Mouse (Mus musculus) heart, adult 9 months (tissue): ENCODE results near the gene Ruvbl2.

Source experiments
- DNase-seq, 2 experiments: peaks; one replicate each; pipeline ENCODE4 v3.0.0; 2022; ENCODE audit warnings: low spot score in 2 of 2

Gene Ruvbl2

DNA sequence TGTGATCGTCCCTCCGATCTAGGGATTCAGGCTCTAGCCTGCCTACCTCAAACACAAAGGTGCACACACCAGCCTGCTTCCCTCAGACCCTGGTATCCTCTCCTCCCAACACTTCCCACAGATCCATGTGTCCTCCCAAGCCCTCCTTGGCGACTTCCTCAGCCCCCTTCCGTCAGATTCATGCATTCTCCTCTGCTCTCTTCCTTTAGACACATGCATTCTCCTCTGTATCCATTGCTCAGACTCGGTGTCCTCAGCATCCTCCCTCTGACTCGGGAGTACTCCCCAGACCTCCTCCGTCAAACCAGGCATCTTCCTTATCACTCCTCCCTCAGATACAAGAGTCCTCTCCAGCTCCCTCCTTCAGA, 4.1 kb downstream of the Ruvbl2 start:
- DNase-seq = no peak

DNA sequence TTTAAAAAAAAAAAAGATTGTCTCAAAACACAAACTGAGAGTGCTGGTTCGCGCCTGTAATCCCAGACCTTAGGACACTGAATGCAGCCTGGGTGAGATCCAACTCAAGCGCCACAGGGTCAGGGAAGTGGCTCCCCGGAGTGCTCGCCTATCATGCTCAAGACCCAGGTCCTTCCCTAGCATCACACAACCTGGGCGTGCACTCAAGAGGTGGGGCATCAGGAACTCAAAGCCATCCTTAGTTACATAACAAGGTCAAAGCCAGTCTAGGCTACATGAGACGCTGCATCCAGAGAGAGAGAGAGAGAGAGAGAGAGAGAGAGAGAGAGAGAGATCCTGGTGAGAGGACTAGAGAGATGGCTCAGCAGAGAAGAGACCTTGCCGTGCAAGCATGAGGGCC, 11.3 kb downstream of the Ruvbl2 start:
- DNase-seq = no peak

DNA sequence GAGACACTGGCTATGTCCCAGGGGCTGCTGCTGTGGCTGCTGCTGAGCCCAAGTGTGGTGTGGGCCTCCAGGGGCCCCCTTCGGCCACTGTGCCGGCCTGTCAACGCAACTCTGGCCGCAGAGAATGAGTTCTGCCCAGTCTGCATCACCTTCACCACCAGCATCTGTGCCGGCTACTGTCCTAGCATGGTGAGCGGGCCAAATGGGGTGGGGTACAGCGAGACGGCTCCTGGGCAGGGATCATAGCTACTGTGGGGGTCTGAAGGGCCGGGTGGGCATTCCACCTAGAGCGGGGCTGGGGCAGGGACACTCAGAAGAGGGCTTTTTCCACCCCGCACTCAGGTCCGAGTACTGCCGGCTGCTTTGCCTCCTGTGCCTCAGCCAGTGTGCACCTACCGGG, 16.7 kb downstream of the Ruvbl2 start:
- DNase-seq = no peak

DNA sequence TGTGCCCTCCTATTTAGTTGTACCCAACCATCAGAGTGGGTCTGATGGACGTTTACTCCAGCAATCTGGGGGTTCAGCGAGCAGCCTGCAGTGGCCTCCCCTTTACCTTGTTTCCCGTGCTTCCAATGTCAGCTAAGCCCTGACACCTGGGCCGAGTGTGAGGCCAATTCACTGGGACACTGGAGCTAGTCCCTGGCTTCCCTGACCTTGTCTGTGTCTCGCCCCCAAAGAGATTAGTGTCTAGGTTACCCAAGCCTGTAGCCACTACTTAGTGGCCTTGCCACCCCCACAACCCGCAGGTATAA, 17.3 kb downstream of the Ruvbl2 start, which contains the start of gene Lhb:
Gene Lhb, plus strand, starts transcription at position 206 of the 305 bp plus-strand sequence.
- DNase-seq = no peak

DNA sequence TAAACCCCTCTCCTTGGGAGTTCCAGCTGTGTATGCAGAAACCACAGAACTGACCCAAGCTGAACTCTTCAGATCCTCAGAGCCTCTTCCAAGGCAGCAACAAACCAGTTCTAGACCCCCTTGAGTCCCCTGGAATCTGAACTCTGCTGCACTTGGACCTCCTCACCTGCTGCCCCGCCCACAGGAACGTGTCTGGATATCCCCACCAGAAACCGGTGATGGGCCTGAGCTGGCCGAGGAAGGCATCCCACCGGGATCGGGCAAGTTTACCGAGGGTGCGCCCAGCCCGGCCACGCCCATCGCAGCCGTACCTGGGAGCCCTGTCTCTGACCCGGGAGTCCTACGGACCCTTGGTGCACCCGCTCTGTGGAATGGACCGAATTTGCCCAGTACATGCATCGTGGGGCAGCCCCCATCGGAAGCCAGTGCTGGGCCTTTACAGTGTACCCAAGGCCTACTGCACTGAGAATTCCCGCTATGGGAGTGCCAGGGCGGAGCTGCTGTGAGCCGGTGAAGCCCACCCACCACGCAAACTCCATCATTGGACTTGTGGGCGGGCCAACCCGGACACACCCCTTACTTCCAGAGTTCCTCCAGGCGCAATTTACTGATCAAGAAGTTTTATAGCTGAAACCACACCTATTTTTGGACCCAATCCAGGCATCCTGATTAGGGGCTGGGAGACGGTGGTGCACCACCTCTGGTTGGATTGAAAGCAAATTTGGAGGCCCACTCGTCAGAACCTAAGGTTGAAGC, 17.9 kb downstream of the Ruvbl2 start:
- DNase-seq = no peak

DNA sequence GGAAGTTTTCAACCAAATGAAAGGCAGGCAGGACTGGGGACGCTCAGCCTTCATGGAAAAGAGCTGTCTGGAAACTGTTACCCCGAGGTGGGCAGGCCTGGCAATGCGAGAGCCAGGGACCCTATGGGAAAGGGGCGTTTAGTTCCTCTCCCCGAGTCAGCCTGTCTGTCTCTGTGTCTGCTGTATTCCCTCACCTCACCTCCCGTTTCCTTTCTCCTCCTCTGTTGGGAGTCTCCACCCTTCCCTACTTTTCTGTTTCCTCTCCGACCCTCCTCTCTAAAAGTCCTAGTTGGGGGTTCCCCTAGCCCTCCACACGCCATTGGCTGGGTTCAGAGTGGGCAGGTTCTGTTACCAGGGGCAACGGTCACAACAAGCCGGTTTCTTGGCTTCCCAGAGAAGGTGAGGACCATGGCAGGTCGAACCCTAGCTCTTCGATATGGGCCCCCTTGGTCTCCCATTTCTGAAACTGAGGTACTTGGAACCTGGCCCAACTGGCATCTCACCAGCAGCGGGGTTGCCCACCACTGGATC, 19.9 kb downstream of the Ruvbl2 start:
- no peak for DNase-seq

DNA sequence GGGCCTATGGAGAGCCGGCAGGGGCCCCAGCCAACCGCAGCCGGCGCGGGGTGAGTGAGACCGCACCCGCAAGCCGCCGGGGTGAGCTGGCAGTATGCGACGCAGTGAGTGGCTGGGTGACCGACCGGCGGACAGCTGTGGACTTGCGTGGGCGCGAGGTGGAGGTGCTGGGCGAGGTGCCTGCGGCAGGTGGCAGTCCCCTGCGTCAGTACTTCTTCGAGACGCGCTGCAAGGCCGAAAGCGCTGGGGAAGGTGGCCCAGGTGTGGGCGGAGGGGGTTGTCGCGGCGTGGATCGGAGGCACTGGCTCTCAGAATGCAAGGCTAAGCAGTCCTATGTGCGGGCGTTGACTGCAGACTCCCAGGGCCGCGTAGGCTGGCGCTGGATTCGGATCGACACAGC, 22.3 kb downstream of the Ruvbl2 start:
- no peak for DNase-seq

DNA sequence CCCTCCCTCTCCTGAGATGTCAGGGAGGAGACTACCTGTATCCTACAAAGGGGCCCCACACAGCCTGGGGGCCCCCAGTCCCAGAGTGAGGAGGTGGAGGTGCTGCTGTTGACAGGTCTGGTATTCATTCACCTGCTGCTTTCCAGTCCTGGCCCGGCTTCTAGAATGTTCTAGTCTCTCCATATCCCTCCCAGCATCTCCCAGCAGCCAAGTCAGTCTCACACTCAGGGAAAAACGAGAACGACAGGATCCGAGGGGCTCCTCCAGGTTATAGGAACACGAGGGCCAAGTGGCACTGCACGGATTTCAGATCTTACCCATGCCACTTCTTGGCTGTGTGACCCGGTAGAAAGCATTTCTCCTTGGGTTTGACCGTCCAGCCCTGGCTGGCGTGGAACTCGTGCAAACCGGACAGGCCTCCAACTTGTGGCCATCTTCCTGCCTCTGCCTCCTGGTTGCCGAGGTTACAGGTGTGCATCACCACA, 23.1 kb downstream of the Ruvbl2 start:
- no peak for DNase-seq

DNA sequence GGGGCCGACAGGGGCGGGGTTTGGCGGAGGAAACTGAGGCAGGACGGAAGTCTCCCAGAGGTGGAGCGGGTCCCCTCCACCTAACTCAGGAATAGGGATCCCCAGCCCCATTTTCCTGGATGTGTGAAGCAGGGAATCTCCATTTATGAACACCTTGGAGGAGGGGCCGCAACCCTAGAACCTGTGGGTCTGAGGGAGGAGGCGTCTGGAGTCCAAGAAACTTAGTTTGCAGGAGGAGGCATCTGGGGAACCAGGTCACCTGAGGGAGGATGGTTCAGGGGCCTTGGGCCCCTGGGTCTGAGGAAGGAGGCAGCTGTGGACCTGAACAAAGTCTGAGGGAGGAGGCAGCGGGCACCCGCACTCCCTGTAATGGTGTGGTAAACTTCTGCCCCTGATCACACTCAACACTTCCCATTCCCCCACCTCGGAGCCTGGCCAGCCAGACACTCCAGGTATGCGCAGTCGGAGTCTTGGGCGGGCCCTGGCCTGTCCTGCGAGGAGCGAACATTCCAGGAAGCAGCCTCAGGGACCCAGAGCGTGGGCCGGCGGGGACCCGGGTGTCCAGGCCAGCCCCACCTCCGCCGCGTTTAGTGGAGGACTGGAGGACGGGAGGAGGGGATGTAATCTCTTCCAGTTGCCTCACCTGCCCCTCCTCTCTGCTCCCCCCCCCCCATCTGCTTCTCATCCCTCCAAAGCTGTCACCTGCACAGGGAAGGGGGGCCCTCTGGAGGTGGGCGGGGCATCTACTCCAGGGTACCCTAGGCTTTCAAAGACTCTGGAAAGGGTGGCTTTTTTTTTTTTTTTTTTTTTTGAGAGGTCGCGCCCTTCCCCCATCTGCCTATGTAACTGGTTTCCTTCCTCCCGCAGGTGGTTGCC, 23.8 kb downstream of the Ruvbl2 start:
- DNase-seq = no peak

DNA sequence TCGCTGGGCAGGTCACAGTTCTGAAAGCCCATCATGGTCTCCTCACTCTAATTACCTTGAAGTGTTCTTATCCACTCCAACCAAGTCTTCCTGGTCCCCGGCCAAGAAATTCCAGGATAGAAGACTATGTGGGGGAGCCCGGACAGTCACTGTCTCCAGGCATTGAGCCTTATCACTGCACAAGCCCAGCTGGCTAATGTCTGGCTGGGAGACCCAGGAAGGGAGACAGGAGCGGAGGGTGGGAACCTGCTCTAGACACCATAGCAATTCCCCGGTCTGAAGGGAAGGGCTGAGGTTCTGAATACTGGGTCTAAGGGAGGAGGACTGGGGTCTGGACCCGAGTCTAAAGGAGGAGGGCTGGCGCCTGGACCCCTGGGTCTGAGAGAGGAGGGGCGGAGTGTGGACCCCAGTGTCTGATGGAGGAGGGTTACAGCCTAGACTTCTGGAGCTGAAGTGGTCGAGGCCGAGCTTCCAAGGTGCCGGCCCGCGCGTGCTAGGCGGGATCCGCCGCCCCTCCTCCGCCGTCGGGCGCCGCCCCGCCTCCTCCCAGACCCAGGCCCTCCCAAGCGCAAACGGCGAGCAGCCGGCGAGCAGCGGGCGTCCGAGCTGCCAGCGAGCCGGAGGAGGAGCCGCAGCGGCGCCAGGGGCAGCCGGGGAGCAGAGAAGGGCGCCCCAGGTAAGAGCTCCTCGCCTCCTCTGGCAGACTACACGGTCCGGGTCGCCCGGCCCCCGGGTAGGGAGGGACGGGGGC, 24.6 kb downstream of the Ruvbl2 start, which contains the start of gene Ntf5:
Gene Ntf5, plus strand, starts transcription at position 583 of the 751 bp plus-strand sequence.
- no peak for DNase-seq

DNA sequence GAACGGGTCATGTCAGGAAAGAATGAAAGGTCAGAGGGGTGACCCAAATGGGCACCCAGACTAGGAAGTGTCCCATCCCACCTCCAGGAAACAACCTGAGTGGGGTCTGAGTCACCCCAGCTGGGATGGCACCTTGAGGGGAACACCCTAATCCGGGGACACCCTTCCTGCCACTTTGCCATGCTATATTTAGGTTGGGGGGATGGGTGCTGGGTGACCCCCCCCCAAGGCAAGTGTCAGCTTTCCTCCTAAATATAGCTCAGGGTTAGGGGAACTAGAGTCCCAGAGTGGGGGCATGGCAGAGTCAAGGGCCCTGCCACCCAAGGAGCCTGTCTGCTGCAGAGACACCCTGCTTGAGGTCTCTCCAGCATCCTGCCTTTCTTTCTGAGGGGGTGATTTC, 25.5 kb downstream of the Ruvbl2 start:
- DNase-seq = no peak

DNA sequence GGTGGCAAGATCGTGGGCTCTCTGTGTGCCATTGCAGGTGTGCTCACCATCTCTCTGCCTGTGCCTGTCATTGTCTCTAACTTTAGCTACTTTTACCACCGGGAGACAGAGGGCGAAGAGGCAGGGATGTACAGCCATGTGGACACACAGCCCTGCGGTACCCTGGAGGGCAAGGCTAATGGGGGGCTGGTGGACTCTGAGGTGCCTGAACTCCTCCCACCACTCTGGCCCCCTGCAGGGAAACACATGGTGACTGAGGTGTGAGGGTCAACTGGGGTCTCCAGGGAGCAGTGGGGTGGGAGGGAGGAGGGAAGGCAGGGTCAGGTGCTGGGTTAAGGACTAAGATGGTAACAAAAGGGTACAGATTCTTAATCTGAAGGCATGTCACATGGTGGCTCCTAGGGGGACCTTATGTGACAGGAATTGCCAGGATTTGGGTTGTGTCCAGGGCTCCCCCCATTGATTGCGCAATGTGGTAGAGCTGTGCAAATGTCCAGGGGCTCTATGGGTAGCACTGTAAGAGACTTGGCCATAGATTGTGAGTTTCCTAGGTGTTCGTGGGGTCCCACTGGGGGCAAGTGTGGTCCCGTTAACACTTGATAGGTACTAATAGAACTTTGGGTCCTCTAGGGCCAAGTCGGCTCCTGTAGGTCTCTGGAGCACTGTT, 28.3 kb downstream of the Ruvbl2 start:
- DNase-seq = no peak

DNA sequence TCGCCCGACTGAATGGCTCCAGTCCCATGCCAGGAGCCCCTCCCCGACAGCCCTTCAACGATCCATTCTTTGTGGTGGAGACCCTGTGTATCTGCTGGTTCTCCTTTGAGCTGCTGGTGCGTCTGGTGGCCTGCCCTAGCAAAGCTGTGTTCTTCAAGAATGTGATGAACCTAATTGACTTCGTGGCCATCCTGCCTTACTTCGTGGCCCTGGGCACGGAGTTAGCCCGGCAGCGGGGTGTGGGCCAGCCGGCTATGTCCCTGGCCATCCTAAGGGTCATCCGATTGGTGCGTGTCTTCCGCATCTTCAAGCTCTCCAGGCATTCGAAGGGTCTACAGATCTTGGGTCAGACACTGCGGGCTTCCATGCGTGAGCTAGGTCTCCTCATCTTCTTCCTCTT, 28.9 kb downstream of the Ruvbl2 start:
- DNase-seq = no peak

DNA sequence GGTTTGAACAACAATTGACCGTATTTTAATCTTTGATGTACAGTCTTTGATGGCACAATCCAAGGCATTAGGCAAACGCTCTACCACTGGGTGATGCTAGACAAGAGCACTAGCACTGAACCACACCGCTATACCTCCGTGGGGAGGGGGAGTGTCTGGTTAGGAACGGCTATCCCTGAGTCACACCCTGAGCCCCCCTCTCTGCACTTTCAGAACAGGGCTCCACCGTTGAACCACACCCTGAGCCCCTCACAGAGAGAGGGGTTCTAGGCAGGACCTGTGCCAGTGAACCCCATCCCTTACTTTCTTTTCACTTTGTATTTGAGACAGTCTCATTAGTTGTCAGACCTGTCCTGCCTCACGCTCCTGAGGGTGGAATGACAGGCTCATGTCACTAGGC, 29.5 kb downstream of the Ruvbl2 start:
- no peak for DNase-seq

DNA sequence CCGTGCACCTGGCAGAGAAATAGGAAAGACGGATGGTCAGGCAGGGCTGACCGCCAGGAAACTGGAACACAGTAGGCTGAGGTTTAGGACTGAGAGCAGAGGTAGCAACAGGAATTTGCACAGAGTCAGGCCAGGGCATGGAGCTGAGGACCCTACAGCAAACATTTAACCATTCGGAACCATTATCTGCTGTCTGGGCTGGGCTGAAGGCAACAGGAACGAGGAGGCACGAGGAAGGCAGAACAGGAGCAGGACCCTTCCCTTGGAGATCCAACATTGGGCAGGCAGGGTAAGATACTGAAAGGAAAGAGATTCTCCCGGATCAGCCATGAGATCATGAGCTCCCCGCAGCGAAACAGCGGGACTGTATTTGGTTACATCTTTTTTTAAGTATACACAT, 30.1 kb downstream of the Ruvbl2 start:
- no peak for DNase-seq

DNA sequence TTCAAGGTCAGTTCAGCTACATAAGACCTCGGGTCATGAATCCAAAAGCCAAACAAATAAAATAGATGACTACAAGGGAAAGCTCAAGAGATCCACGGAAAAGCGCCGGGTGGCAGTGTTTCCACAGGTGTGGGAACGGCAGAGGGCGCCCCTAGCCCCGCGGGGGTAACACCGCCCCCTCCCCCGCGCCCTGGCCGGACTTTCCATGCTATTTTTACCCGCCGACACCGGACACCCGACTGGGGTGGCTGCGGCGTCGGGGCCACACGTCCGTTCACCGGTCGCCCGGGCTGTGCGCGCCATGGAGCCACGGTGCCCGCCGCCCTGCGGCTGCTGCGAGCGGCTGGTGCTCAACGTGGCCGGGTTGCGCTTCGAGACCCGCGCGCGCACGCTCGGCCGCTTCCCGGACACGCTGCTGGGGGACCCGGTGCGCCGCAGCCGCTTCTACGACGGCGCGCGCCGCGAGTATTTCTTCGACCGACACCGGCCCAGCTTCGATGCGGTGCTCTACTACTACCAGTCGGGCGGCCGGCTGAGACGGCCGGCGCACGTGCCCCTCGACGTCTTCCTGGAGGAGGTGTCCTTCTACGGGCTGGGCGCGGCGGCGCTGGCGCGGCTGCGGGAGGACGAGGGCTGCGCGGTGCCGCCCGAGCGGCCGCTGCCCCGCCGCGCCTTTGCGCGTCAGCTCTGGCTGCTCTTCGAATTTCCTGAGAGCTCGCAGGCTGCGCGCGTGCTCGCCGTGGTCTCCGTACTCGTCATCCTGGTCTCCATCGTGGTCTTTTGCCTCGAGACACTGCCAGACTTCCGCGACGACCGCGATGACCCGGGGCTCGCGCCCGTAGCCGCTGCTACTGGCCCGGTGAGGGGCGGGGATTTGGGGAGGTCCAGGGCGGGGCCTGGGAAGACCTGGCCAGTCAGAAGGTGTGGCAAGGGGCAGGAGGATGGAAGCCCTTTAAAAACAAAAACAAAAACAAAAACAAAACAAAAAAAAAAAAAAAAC, 31.4 kb downstream of the Ruvbl2 start:
- DNase-seq = peak; percentile 39 to 51

DNA sequence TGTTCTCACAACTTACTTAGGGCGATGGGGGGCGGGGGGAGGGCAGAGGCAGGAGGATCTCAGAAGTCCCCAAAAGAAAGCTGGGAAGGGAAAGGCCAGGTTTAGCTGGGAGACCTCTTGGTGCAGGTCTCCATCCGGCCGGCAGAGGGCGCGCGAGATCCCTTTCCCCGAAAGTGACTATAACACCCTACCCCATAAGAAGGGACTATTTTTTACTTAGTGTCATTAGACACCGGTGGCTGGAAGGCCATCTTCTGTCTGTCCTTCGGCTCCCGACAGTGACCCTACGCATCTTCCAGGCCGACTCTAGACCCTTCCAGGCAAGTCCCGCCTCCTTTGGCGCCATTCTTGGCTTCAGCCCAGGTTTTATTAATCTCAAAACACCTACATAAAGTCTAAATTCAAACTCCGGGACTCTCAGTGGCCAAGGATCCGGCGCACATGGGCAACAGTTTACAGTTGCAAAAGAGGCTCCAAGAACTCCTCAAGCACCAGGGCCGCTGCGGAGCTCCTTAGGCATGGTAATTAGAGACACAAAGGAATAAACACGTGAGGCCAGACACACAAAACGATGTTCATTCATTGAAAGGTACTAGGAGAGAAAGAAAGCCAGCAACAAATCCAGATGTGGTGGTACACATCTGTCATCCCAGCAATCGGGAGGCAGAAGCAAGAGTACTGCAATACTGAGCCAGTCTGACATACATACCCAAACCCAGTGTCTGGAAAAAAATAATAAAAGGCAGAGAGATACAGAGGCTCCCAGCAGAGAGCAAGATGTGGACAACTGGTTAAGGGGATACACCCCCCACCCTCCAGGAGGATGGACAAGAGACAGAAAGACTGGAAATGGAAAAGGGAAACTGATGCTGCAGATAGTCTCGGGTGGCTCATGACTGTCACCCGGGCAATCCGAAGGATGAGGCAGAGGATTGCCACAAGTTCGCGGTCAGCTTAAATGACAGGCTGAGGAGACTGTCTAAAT, 32.5 kb downstream of the Ruvbl2 start, which contains the start of gene Kcna7:
Gene Kcna7, plus strand, starts transcription at position 563 of the 985 bp plus-strand sequence.
- DNase-seq = peak; percentile 64 to 67

DNA sequence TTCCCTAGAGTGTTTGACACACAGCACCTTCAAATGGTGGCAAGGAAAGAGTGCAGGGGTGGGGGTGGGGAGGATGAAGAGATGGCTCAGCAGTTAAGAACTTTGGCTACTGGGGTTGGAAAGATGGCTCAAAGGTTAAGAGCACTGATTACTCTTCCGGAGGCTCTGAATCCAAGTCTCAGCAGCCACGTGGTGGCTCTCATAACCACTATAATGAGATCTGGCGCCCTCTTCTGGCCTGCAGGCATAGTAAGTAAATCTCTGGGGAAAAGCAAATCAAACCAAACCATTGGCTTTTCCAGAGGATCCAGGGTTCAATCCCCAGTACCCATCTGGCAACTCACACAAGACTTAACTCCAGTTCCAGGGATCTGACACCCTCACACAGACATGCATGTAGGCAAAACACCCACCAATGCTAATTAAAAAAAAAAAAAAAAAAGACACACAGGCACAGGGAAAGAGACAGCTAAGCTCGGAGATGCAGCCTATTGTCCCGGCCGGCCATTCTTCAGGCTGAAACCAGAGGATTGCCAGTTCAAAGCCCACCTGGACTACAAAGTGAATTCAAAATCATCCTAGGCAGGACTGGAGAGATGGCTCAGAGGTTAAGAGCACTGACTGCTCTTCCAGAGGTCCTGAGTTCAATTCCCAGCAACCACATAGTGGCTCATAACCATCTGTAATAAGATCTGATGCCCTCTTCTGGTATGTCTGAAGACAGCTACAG, 34.2 kb downstream of the Ruvbl2 start:
- peak in 1 of 2 experiments; percentile 22 for DNase-seq
